Mouse (Mus musculus) thymus, postnatal 4 days (tissue): ENCODE results near the gene Trem1.

ENCODE experiments used
- DNase-seq: peaks from one replicate; pipeline ENCODE4 v3.0.0; 2021

Trem1 gene

DNA sequence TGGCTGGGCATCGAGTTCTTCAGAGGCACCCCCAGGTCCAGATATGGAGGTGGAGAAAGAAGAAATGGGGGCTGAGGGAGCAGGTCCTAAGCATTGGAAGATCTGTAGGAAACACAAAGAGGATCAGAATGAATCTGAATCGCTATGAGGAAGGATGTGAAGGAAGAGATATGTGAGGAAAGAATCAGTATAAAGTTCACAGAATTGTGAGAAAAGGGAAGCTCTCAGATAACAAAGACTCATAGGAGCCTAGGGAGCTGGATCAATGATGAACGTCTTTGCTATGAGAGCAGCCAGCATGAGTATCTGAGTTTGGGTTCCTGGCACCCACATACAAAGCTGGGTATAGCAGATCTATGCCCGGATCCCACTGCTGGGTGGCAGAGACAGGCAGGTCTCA lies 37.3 kb downstream of the Trem1 start:
- DNase-seq = no peak

- no peak for DNase-seq
These were observed 39.6 kb downstream of the Trem1 start for GRCm38 (mm10) chr17:48272158-48272557.

DNA sequence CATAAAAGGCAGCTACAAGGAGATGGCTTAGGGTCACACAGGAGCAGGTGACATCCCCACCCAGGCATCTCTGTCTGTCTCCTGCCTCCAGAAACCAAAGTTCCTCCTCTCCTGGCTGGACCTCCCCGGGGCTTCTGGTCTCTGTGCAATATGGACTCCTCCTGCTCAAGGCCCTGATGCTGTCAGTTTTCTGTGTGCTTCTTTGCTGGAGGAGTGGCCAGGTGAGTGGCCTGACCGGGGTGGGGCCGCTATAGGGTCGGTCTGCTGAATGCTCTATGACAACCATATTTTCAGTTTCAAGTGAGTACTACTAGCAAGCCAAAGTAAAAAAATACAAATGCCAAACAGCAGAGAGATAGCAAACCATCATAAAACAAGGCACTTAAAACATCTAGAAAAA lies 40.0 kb downstream of the Trem1 start:
- no peak for DNase-seq

- DNase-seq = no peak
These were observed 41.5 kb downstream of the Trem1 start for GRCm38 (mm10) chr17:48274098-48274497.

DNA sequence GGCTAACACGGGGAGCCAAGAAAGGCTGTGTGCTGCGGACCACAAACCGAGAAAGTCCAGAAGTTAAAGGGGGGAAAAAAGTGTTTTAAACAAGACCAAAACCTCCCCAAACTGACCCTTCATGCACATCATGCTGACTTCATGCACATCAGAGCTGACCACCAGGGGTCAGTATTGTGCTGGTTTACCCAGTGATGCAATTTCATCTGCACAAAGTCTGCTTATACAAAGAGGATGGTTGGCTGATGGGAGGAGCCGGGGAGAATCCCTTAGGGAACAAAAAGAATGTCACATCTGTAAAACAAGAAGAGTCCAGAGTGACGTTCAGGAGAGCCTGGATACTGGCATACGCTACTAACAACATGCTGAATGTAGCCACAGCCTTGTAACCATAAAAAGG lies 42.3 kb downstream of the Trem1 start:
- peak; percentile 92 for DNase-seq

- no peak for DNase-seq
These were observed 43.2 kb downstream of the Trem1 start for GRCm38 (mm10) chr17:48275736-48276135.

- no peak for DNase-seq
These were observed 45.8 kb downstream of the Trem1 start for GRCm38 (mm10) chr17:48278381-48278780.

- no peak for DNase-seq
These were observed 46.4 kb downstream of the Trem1 start for GRCm38 (mm10) chr17:48279002-48279401.

DNA sequence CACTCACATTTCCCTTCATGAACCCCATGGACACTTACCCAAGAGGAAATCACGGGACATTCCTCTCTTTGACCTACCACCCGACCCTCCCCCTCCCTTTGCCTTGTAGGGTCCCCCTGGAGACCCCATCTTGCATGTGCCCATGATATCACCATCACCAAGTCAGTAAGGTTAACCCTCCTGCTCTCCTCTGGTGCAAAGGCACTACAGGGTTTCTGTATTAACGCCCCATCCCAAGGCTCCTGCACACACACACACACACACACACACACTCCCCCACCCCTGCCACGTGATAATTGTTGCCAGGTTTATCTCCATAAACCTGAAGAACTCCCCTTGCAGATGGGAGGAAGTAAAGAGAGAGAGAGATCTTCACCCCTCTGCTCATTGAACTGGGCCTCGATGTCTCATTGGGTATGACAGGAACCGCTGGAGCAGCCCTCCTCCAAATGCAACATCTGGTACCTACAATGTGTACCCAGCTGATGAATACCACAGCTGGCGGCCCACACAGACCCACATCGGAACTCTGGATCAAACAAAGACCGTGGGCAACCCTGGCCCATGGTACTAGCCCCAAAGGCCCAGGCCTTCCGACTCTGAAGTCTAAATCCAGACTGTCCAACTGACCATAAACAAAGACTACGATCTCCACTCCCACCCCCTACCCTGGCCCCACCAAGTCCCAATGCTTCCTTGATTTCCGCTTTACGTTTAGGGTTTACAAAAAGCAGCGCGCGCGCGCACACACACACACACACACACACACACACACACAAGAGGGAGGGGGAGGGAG lies 48.6 kb downstream of the Trem1 start:
- DNase-seq = peak; percentile 41

- peak; percentile 57 for DNase-seq
These were observed 49.1 kb downstream of the Trem1 start for GRCm38 (mm10) chr17:48281739-48282085.

DNA sequence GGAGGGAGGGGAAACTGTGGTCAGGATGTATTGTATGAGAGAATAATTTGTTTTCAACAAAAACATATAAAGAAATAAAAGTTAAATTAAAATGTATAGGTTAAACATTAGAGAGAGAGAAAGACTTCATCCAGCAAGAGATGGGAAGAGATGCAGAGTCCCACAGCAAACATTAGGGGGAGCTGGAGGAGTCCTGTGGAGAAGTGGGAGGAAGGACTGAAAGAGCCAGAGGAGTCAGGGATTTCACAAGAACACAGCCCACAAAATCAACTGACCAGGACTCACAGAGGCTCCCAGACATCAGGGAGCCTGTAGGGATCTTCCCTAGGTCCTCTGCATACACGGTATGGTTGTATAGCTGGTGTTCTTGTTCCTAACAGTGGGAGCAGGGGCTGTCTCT lies 54.2 kb downstream of the Trem1 start:
- DNase-seq = no peak

DNA sequence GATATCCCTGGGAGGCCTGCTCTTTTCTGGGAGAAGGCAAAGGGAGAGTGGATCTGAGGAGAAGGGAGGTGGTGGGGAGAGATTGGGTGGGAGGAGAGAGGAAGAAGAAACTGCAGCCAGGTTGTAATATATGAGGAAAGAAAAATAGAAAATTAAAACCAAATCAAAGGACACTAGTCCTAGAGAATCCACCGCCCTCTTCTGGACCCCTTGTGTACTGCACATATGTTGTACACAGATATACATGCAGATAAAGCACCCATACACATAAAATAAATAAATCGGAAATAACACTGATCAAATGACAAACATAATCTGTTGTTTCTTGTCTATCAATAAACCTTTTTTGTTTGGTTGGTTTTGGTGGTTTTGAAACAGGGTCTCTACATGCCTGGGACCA lies 54.7 kb downstream of the Trem1 start:
- DNase-seq = peak; percentile 77

GRCm38 (mm10) chr17:48293500-48294194 lies 61.1 kb downstream of the Trem1 start:
- no peak for DNase-seq
